Mouse (Mus musculus) thymus, adult 2 months (tissue): ENCODE measurements around the gene Plxnb2.

Source experiments
- CTCF ChIP-seq: fragments of 200-500 bp; IDR thresholded peaks from 2 replicates; pipeline ENCODE4 v1.5.1; 2012; ENCODE audit warnings: mild to moderate bottlenecking, control low read depth, low read length, moderate library complexity, borderline replicate concordance; ENCODE audit not compliant: control insufficient read depth, poor library complexity, insufficient read depth; ENCODE audit errors: extremely low read depth
- POLR2A ChIP-seq: fragments of 200-500 bp; IDR thresholded peaks from 2 replicates; pipeline ENCODE4 v1.6.1; 2012; ENCODE audit warnings: mild to moderate bottlenecking, low read length, control low read depth, moderate library complexity; ENCODE audit not compliant: control insufficient read depth, poor library complexity, insufficient read depth; ENCODE audit errors: extremely low read depth

GRCm38 (mm10) chr15:89211716-89212461 is 31.3 kb upstream of the Plxnb2 start:
- TF ChIP-seq CTCF (no peak), POLR2A (no peak)
